Mouse (Mus musculus) brain, embryonic 14.5 days (tissue): ENCODE measurements around the gene Selenoh.

Source experiments
- CTCF ChIP-seq: fragments of 200-500 bp; IDR thresholded peaks from 2 replicates; pipeline ENCODE4 v1.5.1; 2012; ENCODE audit warnings: inconsistent platforms, mild to moderate bottlenecking, moderate library complexity, borderline replicate concordance; ENCODE audit not compliant: insufficient read depth, insufficient read length; ENCODE audit errors: extremely low read depth
- POLR2A ChIP-seq: fragments of 200-500 bp; IDR thresholded peaks from 2 replicates; pipeline ENCODE4 v1.6.1; 2012; ENCODE audit warnings: mild to moderate bottlenecking, inconsistent platforms, borderline replicate concordance; ENCODE audit not compliant: poor library complexity, insufficient read depth, insufficient read length, severe bottlenecking; ENCODE audit errors: extremely low read depth

GRCm38 (mm10) chr2:84660253-84660652, 10.3 kb downstream of the Selenoh start:
- TF ChIP-seq CTCF (peak; percentile 35; the same call in 1 of the 2 replicates), POLR2A (no peak)
